Mouse (Mus musculus) E14TG2a.4 (cell line): ENCODE results near the gene Iqcj.

Source experiments
- CTCF ChIP-seq: conservative IDR thresholded peaks from 2 replicates; pipeline ENCODE4 v1.5.1; 2014; ENCODE audit warnings: low read length
- NANOG ChIP-seq: IDR thresholded peaks from 2 replicates; pipeline ENCODE4 v1.6.1; 2014; ENCODE audit warnings: borderline replicate concordance, low read length, mixed read lengths

DNA sequence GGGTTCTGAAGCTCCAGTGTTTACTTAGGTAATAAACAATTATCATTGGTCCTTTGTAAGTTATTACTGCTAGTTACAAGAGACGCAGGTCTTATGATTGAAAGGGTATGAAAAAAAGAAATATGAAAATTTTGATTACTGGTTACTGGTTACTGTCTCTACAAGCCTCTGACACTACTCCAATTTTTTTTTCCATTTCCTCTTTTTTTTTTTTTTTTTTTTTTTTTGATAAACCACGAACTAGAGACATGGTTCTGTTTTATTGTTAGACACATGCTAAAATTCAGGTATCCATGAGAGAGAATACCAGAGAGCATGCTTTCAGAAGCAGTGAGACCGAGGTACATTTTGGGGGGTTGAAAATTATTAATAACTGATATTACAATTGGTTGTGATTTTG lies 43.8 kb downstream of the Iqcj start:
- no peak for TF ChIP-seq CTCF
- no peak for TF ChIP-seq NANOG
